Mouse (Mus musculus) mature B cell (primary cell): ENCODE data around the gene Proca1.

Experiments used
- in situ Hi-C: fragments of 300-500 bp; cut with MboI; formaldehyde crosslinking; loops from 2 replicates; pipeline ENCODE4 v1.14.3; 2019

The Proca1 gene

GRCm38 (mm10) chr11:78223586-78223985 is 30.4 kb downstream of the Proca1 start:
- in situ Hi-C loops = no loop called here

GRCm38 (mm10) chr11:78231518-78231917 is 38.3 kb downstream of the Proca1 start:
- in situ Hi-C loops = no loop called here

GRCm38 (mm10) chr11:78240193-78240857 is 47.1 kb downstream of the Proca1 start:
- in situ Hi-C loops = no loop called here

GRCm38 (mm10) chr11:78245261-78245626 is 52.1 kb downstream of the Proca1 start:
- in situ Hi-C loops = no loop called here

- in situ Hi-C loops = no loop called here
These were observed 52.6 kb downstream of the Proca1 start, which contains the start of the genes Sdf2 and Supt6 for GRCm38 (mm10) chr11:78245627-78246317. Gene Sdf2 (plus strand): TSS chr11:78245746. Gene Supt6 (minus strand): TSS chr11:78245987.

GRCm38 (mm10) chr11:78246318-78247011 is 53.3 kb downstream of the Proca1 start:
- in situ Hi-C loops = no loop called here

- in situ Hi-C loops = no loop called here
These were observed 53.8 kb downstream of the Proca1 start for GRCm38 (mm10) chr11:78247012-78247348.

GRCm38 (mm10) chr11:78247727-78248140 is 54.5 kb downstream of the Proca1 start:
- in situ Hi-C loops = no loop called here
